Mouse (Mus musculus) embryonic facial prominence, embryonic 15.5 days (tissue): Measurements from ENCODE around the gene Pms1. TPM values are rescaled to one million over a fixed set of nuclear protein-coding genes. Genes with fewer than 3 reads are reported as not detected.

Experiments used
- ATAC-seq: fragments of 200-750 bp; cut with Nextera tagmentation; 2 replicates; pipeline ENCODE4 v1.8.0; 2017; ENCODE audit warnings: low read depth, moderate TSS enrichment; ENCODE audit not compliant: insufficient number of reproducible peaks, low FRiP score, low TSS enrichment
- H3K27ac ChIP-seq: fragments of 300-500 bp; sonication (generic); replicated peaks from 2 replicates; pipeline ENCODE4 v1.5.1; 2015; ENCODE audit warnings: mild to moderate bottlenecking, inconsistent platforms
- H3K27me3 ChIP-seq: fragments of 300-500 bp; sonication (generic); 2 replicates; pipeline ENCODE4 v1.6.1; 2015; ENCODE audit warnings: inconsistent platforms
- H3K36me3 ChIP-seq: fragments of 300-500 bp; sonication (generic); 2 replicates; pipeline ENCODE4 v1.6.1; 2015; ENCODE audit warnings: mild to moderate bottlenecking, inconsistent platforms
- H3K4me1 ChIP-seq: fragments of 300-500 bp; sonication (generic); 2 replicates; pipeline ENCODE4 v1.6.1; 2015; ENCODE audit warnings: inconsistent platforms
- H3K4me2 ChIP-seq: fragments of 300-500 bp; sonication (generic); replicated peaks from 2 replicates; pipeline ENCODE4 v1.6.1; 2015; ENCODE audit warnings: mild to moderate bottlenecking, inconsistent platforms
- H3K4me3 ChIP-seq: fragments of 300-500 bp; sonication (generic); replicated peaks from 2 replicates; pipeline ENCODE4 v1.5.1; 2015; ENCODE audit warnings: mild to moderate bottlenecking, inconsistent platforms
- H3K9ac ChIP-seq: fragments of 300-500 bp; sonication (generic); 2 replicates; pipeline ENCODE4 v1.6.1; 2015; ENCODE audit warnings: inconsistent platforms
- H3K9me3 ChIP-seq: fragments of 300-500 bp; sonication (generic); replicated peaks from 2 replicates; pipeline ENCODE4 v1.6.1; 2016; ENCODE audit warnings: inconsistent platforms
- WGBS: fragments of 180-500 bp; shearing (Covaris S2); methylation state at CpG from one replicate; pipeline ENCODE4 v1.1.7; 2015; 5-methylcytosine and 5-hydroxymethylcytosine counted together
- polyA plus RNA-seq: library from polyadenylated mRNA; unstranded; fragments of >200 nt; fragmentation: Nextera tagmentation; extraction: Ambion mirVana; gene quantifications from 2 replicates; pipeline ENCODE4 v1.2.1, GENCODE M21; 2015

The Pms1 gene
- polyA plus RNA-seq, 1 experiment from 2014 or later: 18.7 TPM

DNA sequence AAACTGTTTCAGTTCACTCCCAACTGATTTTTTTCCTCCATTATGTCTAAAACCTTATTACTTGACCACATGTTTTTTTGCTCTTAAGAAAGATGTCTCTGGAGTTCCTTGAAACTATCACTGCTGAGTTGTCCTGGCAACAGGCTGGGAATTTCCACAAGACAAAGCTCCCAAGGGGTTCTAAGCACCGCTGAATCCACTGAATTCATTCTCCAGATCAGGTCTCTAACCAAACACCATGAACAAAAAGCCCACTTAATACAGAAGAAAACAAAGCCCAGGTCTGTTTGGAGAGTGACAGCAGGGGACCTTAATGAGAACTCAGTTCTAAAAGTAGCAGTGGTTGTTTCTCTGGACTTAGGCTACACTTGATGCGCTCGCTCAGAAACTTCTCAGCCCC is 105.6 kb downstream of the Pms1 start:
- Histone ChIP-seq H3K4me3 (no peak overlapping the region), H3K9ac (no peak overlapping the region), H3K27me3 (no peaks in the 10 kb centered on the region), H3K9me3 (no peaks in the 10 kb centered on the region), H3K27ac (no peak overlapping the region), H3K4me2 (no peak overlapping the region), H3K36me3 (no peaks in the 10 kb centered on the region), H3K4me1 (no peaks in the 10 kb centered on the region)
- no peak for ATAC-seq
- WGBS: 73% methylated on average over 3 of the region's 3 CpGs

GRCm38 (mm10) chr1:53189620-53190019 is 107.2 kb downstream of the Pms1 start:
- Histone ChIP-seq H3K36me3 (no peaks in the 10 kb centered on the region), H3K4me3 (no peak overlapping the region), H3K9ac (no peak overlapping the region), H3K27ac (no peak overlapping the region), H3K4me1 (no peaks in the 10 kb centered on the region), H3K27me3 (no peaks in the 10 kb centered on the region), H3K9me3 (no peaks in the 10 kb centered on the region), H3K4me2 (no peak overlapping the region)
- 83% methylated on average over 3 of the region's 3 CpGs for WGBS
- ATAC-seq: no peak

GRCm38 (mm10) chr1:53187536-53187935 is 109.3 kb downstream of the Pms1 start, which contains the start of gene 1700019A02Rik:
TSS of gene 1700019A02Rik (minus strand) at chr1:53187636.
- no peaks in the 10 kb centered on the region for H3K36me3 ChIP-seq
- H3K9me3 ChIP-seq: no peaks in the 10 kb centered on the region
- no peak within 1 kb of the TSS for H3K4me2 ChIP-seq
- no peaks in the 10 kb centered on the region for H3K4me1 ChIP-seq
- no peak within 1 kb of the TSS for H3K27ac ChIP-seq
- no peak within 1 kb of the TSS for H3K4me3 ChIP-seq
- 95% methylated on average over 8 of the region's 8 CpGs for WGBS
- ATAC-seq: no peak
- no peaks in the 10 kb centered on the region for H3K27me3 ChIP-seq
- no peak within 1 kb of the TSS for H3K9ac ChIP-seq

DNA sequence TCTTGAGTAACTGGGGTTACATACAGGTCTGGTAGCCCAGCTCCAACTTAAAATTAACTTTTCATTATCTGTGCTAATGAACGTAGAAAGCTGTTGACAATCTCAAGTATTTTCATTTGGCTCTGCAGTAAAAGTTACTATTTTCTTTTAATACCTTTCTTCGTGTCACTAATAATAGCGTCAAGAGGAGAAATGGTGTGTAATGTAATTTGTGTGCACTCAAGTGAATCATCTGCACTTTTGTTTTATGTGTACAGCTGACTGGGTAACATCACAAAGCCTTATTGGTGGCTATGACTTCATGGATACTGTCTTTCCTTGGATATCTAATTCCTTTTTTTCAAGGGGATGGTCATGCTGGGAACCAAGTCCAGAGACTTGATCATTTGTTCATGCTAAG is 110.5 kb downstream of the Pms1 start:
- H3K27me3 ChIP-seq: no peaks in the 10 kb centered on the region
- 91% methylated on average over 3 of the region's 3 CpGs for WGBS
- H3K9me3 ChIP-seq: no peaks in the 10 kb centered on the region
- no peak overlapping the region for H3K4me3 ChIP-seq
- H3K27ac ChIP-seq: no peak overlapping the region
- H3K9ac ChIP-seq: no peak overlapping the region
- no peaks in the 10 kb centered on the region for H3K36me3 ChIP-seq
- ATAC-seq: no peak
- H3K4me2 ChIP-seq: no peak overlapping the region
- no peaks in the 10 kb centered on the region for H3K4me1 ChIP-seq

- no peak overlapping the region for H3K4me2 ChIP-seq
- H3K9ac ChIP-seq: no peak overlapping the region
- 51% methylated on average over 6 of the region's 6 CpGs for WGBS
- H3K27me3 ChIP-seq: no peaks in the 10 kb centered on the region
- H3K4me3 ChIP-seq: no peak overlapping the region
- no peak overlapping the region for H3K27ac ChIP-seq
- no peaks in the 10 kb centered on the region for H3K9me3 ChIP-seq
- H3K36me3 ChIP-seq: no peaks in the 10 kb centered on the region
- ATAC-seq: no peak
- no peaks in the 10 kb centered on the region for H3K4me1 ChIP-seq
Measured at GRCm38 (mm10) chr1:53157715-53158114, 139.1 kb downstream of the Pms1 start.

Other genes with a start within 250 kb of the Pms1 start
- 7.3 and 12.7 TPM in 2 replicates for gene Mstn, start 235.4 kb downstream of the Pms1 start, polyA plus RNA-seq
- not detected in 2 replicates for gene 1700019A02Rik, start 109.4 kb downstream of the Pms1 start, polyA plus RNA-seq
- gene Ormdl1, start 77 bp upstream of the Pms1 start, polyA plus RNA-seq: 31.9 and 32.8 TPM in 2 replicates
- gene Gm28778, start 93 bp upstream of the Pms1 start, polyA plus RNA-seq: not detected in 2 replicates
- 17.4 and 19.1 TPM in 2 replicates for gene Osgepl1, start 16.6 kb upstream of the Pms1 start, polyA plus RNA-seq
- gene Asdurf, start 55.6 kb upstream of the Pms1 start, polyA plus RNA-seq: 9.3 TPM in 1 of 2 replicates, not detected in the other
- gene Gm28551, start 55.6 kb upstream of the Pms1 start, polyA plus RNA-seq: 0.52 and 0.67 TPM in 2 replicates
- gene Asnsd1, start 55.7 kb upstream of the Pms1 start, polyA plus RNA-seq: 64.0 and 65.4 TPM in 2 replicates